Comparison of ENCODE assay signal across 24 mouse cellular contexts in the genomic region with DNA sequence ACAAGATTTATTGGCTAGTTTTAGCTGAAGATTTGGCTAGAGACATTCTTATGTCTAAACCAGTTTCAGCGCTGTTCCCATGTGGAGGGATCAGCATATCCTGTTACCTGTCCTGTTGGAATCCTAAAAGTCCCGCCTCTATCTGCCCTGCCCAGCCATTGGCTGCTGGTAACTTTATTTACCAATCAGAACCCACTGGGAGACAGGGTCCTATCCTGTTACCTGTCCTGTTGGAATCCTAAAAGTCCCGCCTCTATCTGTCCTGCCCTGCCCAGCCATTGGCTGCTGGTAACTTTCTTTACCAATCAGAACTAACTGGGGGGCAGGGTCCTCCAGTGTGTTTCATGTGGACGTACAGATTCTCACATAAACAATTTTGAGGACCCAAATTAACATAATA.
A peak's percentile ranks its signal among the peaks of the same experiment; 100 is the strongest.
DNase-seq lines count a peak whose midpoint lies in the region; ATAC-seq and TF ChIP-seq lines count a peak whose summit lies in the region.
"Had no signal": no experiment of that assay in that cellular context is flagged by ENCODE, and none has a peak within 500 bp of the region (broad histone marks: within the 10 kb centered on the region; RNA-seq: fewer than 3 reads in every experiment).

No protein-coding gene starts in this region.

- no peak for TF ChIP-seq CTCF in ES-Bruce4 (IDR thresholded peaks at IDR 0.05; ENCODE audit: low read depth, low read length)

- no peak for TF ChIP-seq POLR2A in ES-Bruce4 (IDR thresholded peaks at IDR 0.05; ENCODE audit: insufficient read depth, low read length)

- WGBS in embryonic facial prominence, embryonic 11.5 days, result 26% methylated on average over 4 of the region's 4 CpGs
- 30% methylated on average over 4 of the region's 4 CpGs for whole genome bisulfite sequencing in embryonic facial prominence, embryonic 10.5 days
- WGBS in limb, embryonic 11.5 days, result 31% methylated on average over 4 of the region's 4 CpGs
- 27% methylated on average over 4 of the region's 4 CpGs for WGBS in limb, embryonic 10.5 days
- WGBS in embryonic facial prominence, embryonic 12.5 days, result 30% methylated on average over 4 of the region's 4 CpGs
- WGBS in hindbrain, embryonic 11.5 days, result 41% methylated on average over 4 of the region's 4 CpGs

- 0 out of 2 replicates have a peak, but pooled peaks have one; percentile 34 for ATAC-seq in embryonic facial prominence, embryonic 11.5 days (replicated peaks; ENCODE audit: insufficient number of reproducible peaks, low FRiP score, low TSS enrichment, low read depth)
- ATAC-seq in limb, embryonic 11.5 days (ENCODE audit: insufficient number of reproducible peaks, low FRiP score, low TSS enrichment, low read depth), result 0 out of 2 replicates have a peak, but pooled peaks have one; percentile 31
- ATAC-seq in embryonic facial prominence, embryonic 12.5 days (ENCODE audit: insufficient number of reproducible peaks, insufficient read depth, low FRiP score, low TSS enrichment), result peak; percentile 87
- ATAC-seq in hindbrain, embryonic 11.5 days (ENCODE audit: low FRiP score), result no peak
- ATAC-seq: inflammation-experienced regulatory T-cells, adult 6 months had no signal

- H3K27me3 ChIP-seq in embryonic facial prominence, embryonic 11.5 days (ENCODE audit: control insufficient read depth, insufficient read depth, low read length), result no peaks in the 10 kb centered on the region
- H3K27me3 ChIP-seq in embryonic facial prominence, embryonic 10.5 days (replicated peaks; ENCODE audit: low read depth, poor library complexity, severe bottlenecking), result no peaks in the 10 kb centered on the region
- H3K27me3 ChIP-seq in limb, embryonic 11.5 days (ENCODE audit: control insufficient read depth, insufficient read depth, low read length), result no peaks in the 10 kb centered on the region
- no peaks in the 10 kb centered on the region for H3K27me3 ChIP-seq in limb, embryonic 10.5 days (ENCODE audit: low read depth, poor library complexity, severe bottlenecking)
- no peaks in the 10 kb centered on the region for H3K27me3 ChIP-seq in ES-Bruce4 (ENCODE audit: control insufficient read depth, insufficient read depth, low read length, poor library complexity, severe bottlenecking)
- H3K27me3 ChIP-seq in embryonic facial prominence, embryonic 12.5 days, result no peaks in the 10 kb centered on the region
- H3K27me3 ChIP-seq in hindbrain, embryonic 11.5 days (ENCODE audit: control insufficient read depth, insufficient read depth, low read length), result no peaks in the 10 kb centered on the region
- H3K27me3 ChIP-seq: forebrain, embryonic 12.5 days; heart, embryonic 15.5 days; neural tube, embryonic 12.5 days had no signal

- no peak overlapping the region for H3K4me3 ChIP-seq in embryonic facial prominence, embryonic 11.5 days (ENCODE audit: low read depth, low read length)
- no peak overlapping the region for H3K4me3 ChIP-seq in embryonic facial prominence, embryonic 10.5 days
- H3K4me3 ChIP-seq in limb, embryonic 11.5 days (ENCODE audit: low read depth, low read length), result no peak overlapping the region
- H3K4me3 ChIP-seq in limb, embryonic 10.5 days, result no peak overlapping the region
- no peak overlapping the region for H3K4me3 ChIP-seq in ES-Bruce4 (ENCODE audit: low read depth, low read length)
- H3K4me3 ChIP-seq in embryonic facial prominence, embryonic 12.5 days, result no peak overlapping the region
- H3K4me3 ChIP-seq in hindbrain, embryonic 11.5 days (ENCODE audit: low read depth, low read length), result no peak overlapping the region
- H3K4me3 ChIP-seq: forebrain, embryonic 12.5 days; heart, embryonic 15.5 days; neural tube, embryonic 12.5 days had no signal

- no peak overlapping the region for H3K9ac ChIP-seq in embryonic facial prominence, embryonic 11.5 days (replicated peaks; ENCODE audit: low read length)
- H3K9ac ChIP-seq in limb, embryonic 11.5 days (ENCODE audit: low read length), result no peak overlapping the region
- no peak overlapping the region for H3K9ac ChIP-seq in ES-Bruce4 (ENCODE audit: low read depth, poor library complexity, severe bottlenecking)
- no peak overlapping the region for H3K9ac ChIP-seq in embryonic facial prominence, embryonic 12.5 days
- H3K9ac ChIP-seq in hindbrain, embryonic 11.5 days (ENCODE audit: low read depth, low read length), result no peak overlapping the region
- H3K9ac ChIP-seq: forebrain, embryonic 12.5 days; heart, embryonic 15.5 days; hindbrain, embryonic 14.5 days; neural tube, embryonic 12.5 days had no signal

- H3K4me2 ChIP-seq in embryonic facial prominence, embryonic 11.5 days (ENCODE audit: low read depth, low read length), result no peak overlapping the region
- no peak overlapping the region for H3K4me2 ChIP-seq in limb, embryonic 11.5 days (ENCODE audit: low read depth, severe bottlenecking)
- no peak overlapping the region for H3K4me2 ChIP-seq in embryonic facial prominence, embryonic 12.5 days (replicated peaks)
- H3K4me2 ChIP-seq in hindbrain, embryonic 11.5 days (replicated peaks; ENCODE audit: low read depth, low read length), result no peak overlapping the region
- H3K4me2 ChIP-seq: forebrain, embryonic 12.5 days; heart, embryonic 15.5 days; hindbrain, embryonic 14.5 days; neural tube, embryonic 12.5 days had no signal

- no peaks in the 10 kb centered on the region for H3K9me3 ChIP-seq in embryonic facial prominence, embryonic 11.5 days (replicated peaks; ENCODE audit: control insufficient read depth, low read length)
- H3K9me3 ChIP-seq in embryonic facial prominence, embryonic 10.5 days, result no peaks in the 10 kb centered on the region
- H3K9me3 ChIP-seq in limb, embryonic 11.5 days (ENCODE audit: control insufficient read depth, low read length), result no peaks in the 10 kb centered on the region
- no peaks in the 10 kb centered on the region for H3K9me3 ChIP-seq in limb, embryonic 10.5 days (replicated peaks)
- H3K9me3 ChIP-seq in ES-Bruce4 (replicated peaks; ENCODE audit: control insufficient read depth, insufficient read depth, low read length, poor library complexity, severe bottlenecking), result no peaks in the 10 kb centered on the region
- H3K9me3 ChIP-seq in embryonic facial prominence, embryonic 12.5 days, result no peaks in the 10 kb centered on the region
- H3K9me3 ChIP-seq in hindbrain, embryonic 11.5 days (ENCODE audit: control insufficient read depth, low read length), result no peaks in the 10 kb centered on the region
- H3K9me3 ChIP-seq: forebrain, embryonic 12.5 days; heart, embryonic 15.5 days; neural tube, embryonic 12.5 days had no signal

- no peak overlapping the region for H3K27ac ChIP-seq in embryonic facial prominence, embryonic 11.5 days (replicated peaks; ENCODE audit: low read depth, low read length)
- H3K27ac ChIP-seq in embryonic facial prominence, embryonic 10.5 days (replicated peaks), result no peak overlapping the region
- H3K27ac ChIP-seq in limb, embryonic 11.5 days (replicated peaks; ENCODE audit: low read depth, low read length), result no peak overlapping the region
- H3K27ac ChIP-seq in limb, embryonic 10.5 days, result no peak overlapping the region
- peak overlapping the region; percentile 52; the same call in 1 of the 2 replicates for H3K27ac ChIP-seq in ES-Bruce4 (ENCODE audit: insufficient read depth, low read length)
- no peak overlapping the region for H3K27ac ChIP-seq in embryonic facial prominence, embryonic 12.5 days
- no peak overlapping the region for H3K27ac ChIP-seq in hindbrain, embryonic 11.5 days (ENCODE audit: low read depth, low read length)
- H3K27ac ChIP-seq: forebrain, embryonic 12.5 days; heart, embryonic 15.5 days; hindbrain, embryonic 14.5 days; kidney, postnatal 0 days; neural tube, embryonic 12.5 days had no signal

- no peak for TF ChIP-seq EP300 in ES-Bruce4 (IDR thresholded peaks at IDR 0.05; ENCODE audit: insufficient read depth, low read depth, low read length)

- H3K4me1 ChIP-seq in embryonic facial prominence, embryonic 11.5 days (ENCODE audit: control insufficient read depth, insufficient read depth, low read length), result no peaks in the 10 kb centered on the region
- 0 out of 2 replicates have a peak, but pooled peaks cover 4% of the 10 kb centered on the region for H3K4me1 ChIP-seq in embryonic facial prominence, embryonic 10.5 days
- H3K4me1 ChIP-seq in limb, embryonic 11.5 days (ENCODE audit: control insufficient read depth, insufficient read depth, low read length), result no peaks in the 10 kb centered on the region
- no peaks in the 10 kb centered on the region for H3K4me1 ChIP-seq in limb, embryonic 10.5 days
- H3K4me1 ChIP-seq in ES-Bruce4 (ENCODE audit: control insufficient read depth, insufficient read depth, low read length), result no peaks in the 10 kb centered on the region
- H3K4me1 ChIP-seq in embryonic facial prominence, embryonic 12.5 days, result no peaks in the 10 kb centered on the region
- no peaks in the 10 kb centered on the region for H3K4me1 ChIP-seq in hindbrain, embryonic 11.5 days (replicated peaks; ENCODE audit: control insufficient read depth, insufficient read depth, low read length)
- H3K4me1 ChIP-seq: forebrain, embryonic 12.5 days; heart, embryonic 15.5 days; neural tube, embryonic 12.5 days had no signal

- H3K36me3 ChIP-seq in embryonic facial prominence, embryonic 11.5 days (replicated peaks; ENCODE audit: control insufficient read depth, insufficient read depth, low read depth, low read length), result no peaks in the 10 kb centered on the region
- no peaks in the 10 kb centered on the region for H3K36me3 ChIP-seq in embryonic facial prominence, embryonic 10.5 days (replicated peaks)
- no peaks in the 10 kb centered on the region for H3K36me3 ChIP-seq in limb, embryonic 11.5 days (ENCODE audit: control insufficient read depth, insufficient read depth, low read length)
- H3K36me3 ChIP-seq in limb, embryonic 10.5 days, result no peaks in the 10 kb centered on the region
- H3K36me3 ChIP-seq in ES-Bruce4 (ENCODE audit: control insufficient read depth, insufficient read depth, low read length, poor library complexity, severe bottlenecking), result no peaks in the 10 kb centered on the region
- no peaks in the 10 kb centered on the region for H3K36me3 ChIP-seq in embryonic facial prominence, embryonic 12.5 days
- no peaks in the 10 kb centered on the region for H3K36me3 ChIP-seq in hindbrain, embryonic 11.5 days (ENCODE audit: control insufficient read depth, insufficient read depth, low read length)
- H3K36me3 ChIP-seq: forebrain, embryonic 12.5 days; heart, embryonic 15.5 days; neural tube, embryonic 12.5 days had no signal

- peak; percentile 18 for DNase-seq in embryonic facial prominence, embryonic 11.5 days (ENCODE audit: low spot score)
- DNase-seq in embryonic facial prominence, embryonic 10.5 days (ENCODE audit: low spot score), result no peak
- no peak for DNase-seq in limb, embryonic 11.5 days (ENCODE audit: low spot score)
- no peak for DNase-seq in limb, embryonic 10.5 days (ENCODE audit: low spot score)
- DNase-seq in hindbrain, embryonic 11.5 days (ENCODE audit: low spot score), result no peak
- no peak for DNase-seq in right cerebral cortex, postnatal 14 days
- DNase-seq: adrenal gland, postnatal 14 days; cerebellum, adult 2 months; cerebellum, postnatal 36 days; gastrocnemius, postnatal 36 days; heart, postnatal 36 days; left cerebral cortex, postnatal 4 days; lung, postnatal 14 days; midbrain, embryonic 14.5 days; retina, postnatal 1 day; thymus, postnatal 14 days had no signal
